Mouse (Mus musculus): ENCODE measurements around the gene Tnk1.
A peak's percentile ranks its signal among the peaks of the same experiment; 100 is the strongest.

GRCm38 (mm10) chr11:69880853-69881603 is 22.5 kb upstream of the Tnk1 start, which contains the start of gene Kctd11:
- TF ChIP-seq POLR2A (IDR thresholded peaks at IDR 0.05; ENCODE audit: borderline replicate concordance, low read depth, low read length) (no peak), CTCF (IDR thresholded peaks at IDR 0.05; ENCODE audit: low read depth, low read length) (0 out of 2 replicates have a peak, but pooled peaks have one; percentile 15)

Data from bone marrow macrophage, adult 2 months (primary cell).